Mouse (Mus musculus): ENCODE results near the gene Gnpnat1. TPM values are rescaled to one million over a fixed set of nuclear protein-coding genes. Genes with fewer than 3 reads are reported as not detected.

Gene Gnpnat1
- total RNA-seq, 2 experiments from 2014 or later: 12.3 to 12.7 TPM

DNA sequence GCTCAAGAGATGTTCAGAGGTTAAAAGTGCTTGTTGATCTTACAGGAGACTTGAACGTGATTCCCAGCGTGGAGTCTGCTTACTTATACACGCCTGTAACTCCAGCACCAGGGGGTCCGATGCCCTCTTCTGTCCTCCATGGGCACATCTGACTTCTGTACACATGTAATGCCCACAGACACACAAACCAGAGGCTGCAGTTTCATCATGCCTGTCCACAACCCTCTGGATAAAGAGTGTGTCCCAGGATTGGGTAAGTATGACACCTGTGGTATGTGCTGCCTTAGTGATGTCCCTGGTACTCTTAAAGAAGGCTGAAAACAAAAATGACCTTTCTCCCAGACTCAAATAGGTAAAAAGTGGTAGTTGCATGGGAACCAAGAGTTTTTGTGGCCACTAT is 14.6 kb upstream of the Gnpnat1 start:
- intact Hi-C loops (cut with DNase I): no loop called here
- no peak for DNase-seq (ENCODE audit: low spot score in 2 of 2)

DNA sequence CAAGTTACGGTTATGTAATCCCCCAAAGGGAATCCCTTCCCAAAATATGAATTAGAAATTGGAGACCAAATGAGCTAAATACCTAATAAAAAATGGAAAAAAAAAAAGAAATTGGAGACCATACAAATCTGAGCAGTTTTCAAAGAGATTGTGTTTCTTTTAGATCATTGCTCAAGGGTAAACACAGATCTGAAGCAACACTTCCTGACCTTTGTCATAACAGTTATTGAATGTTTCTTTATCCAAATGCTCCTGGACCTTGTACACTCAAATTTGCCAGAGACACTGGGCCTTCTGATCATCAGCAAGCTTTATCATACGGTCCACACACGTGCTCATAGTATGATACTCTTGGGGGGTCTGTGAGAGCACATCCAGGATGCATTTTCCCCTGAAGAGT is 13.8 kb upstream of the Gnpnat1 start:
- DNase-seq (ENCODE audit: low spot score in 2 of 2): no peak
- intact Hi-C loops (cut with DNase I): no loop called here

DNA sequence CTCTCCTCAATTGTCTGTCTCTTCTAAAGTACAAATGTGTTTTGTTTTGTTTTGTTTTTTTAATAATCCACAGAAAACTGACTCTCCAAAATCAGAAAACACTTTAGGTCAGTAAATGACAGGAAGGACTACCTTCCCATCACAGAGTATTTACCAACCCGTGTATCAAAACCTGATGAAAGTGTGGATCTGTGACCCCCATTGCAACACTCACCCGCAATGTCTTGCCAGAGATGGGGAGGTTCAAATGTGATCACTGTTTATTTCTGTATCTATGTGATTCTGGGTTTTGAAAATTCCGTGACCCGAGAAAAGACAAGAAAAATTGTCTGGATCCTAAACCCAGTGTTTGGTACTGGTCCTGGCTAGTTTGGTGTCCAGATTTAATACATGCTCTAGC is 11.6 kb upstream of the Gnpnat1 start:
- intact Hi-C loops (cut with DNase I): no loop called here
- DNase-seq (ENCODE audit: low spot score in 2 of 2): no peak

DNA sequence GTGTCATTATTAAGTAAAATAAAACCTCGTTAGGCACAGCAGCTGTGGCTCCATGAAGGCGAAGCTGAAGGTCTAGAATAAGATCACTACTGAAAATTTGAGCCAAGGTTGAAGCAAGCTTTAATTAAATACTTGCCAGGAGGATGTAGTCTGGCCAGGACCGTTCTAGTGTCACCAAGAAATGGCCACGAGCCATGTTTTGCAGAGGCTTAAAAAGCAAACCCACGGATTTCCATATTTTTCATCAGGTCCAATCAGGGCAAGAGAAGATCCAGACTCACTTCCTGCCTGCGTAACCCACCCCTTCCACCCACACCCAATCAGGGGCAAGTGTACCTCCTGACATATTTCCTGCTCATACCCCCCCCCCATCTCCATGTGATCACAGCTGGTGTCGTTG is 1.1 kb downstream of the Gnpnat1 start:
- DNase-seq (ENCODE audit: low spot score in 2 of 2): no peak
- intact Hi-C loops (cut with DNase I): no loop called here

DNA sequence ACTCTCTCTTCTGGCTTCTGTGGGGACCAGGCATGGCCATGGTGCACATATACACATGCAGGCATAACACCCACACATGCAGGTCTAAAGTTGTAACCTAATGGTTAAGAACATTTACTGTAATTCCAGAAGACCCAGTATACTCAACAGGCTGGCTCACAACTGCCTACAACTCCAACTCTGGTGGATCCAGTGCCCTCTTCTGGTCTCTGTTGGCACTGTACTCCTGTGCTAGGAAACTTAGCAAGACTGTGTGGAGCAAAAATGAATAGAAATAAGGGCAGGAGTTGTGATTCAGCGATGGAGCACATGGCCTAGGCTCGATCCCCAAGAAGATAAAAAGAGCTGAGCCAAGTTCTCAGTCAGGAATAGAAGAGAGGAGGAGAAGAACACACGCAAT is 4.9 kb downstream of the Gnpnat1 start:
- intact Hi-C loops (cut with DNase I): no loop called here
- no peak for DNase-seq (ENCODE audit: low spot score in 2 of 2)

DNA sequence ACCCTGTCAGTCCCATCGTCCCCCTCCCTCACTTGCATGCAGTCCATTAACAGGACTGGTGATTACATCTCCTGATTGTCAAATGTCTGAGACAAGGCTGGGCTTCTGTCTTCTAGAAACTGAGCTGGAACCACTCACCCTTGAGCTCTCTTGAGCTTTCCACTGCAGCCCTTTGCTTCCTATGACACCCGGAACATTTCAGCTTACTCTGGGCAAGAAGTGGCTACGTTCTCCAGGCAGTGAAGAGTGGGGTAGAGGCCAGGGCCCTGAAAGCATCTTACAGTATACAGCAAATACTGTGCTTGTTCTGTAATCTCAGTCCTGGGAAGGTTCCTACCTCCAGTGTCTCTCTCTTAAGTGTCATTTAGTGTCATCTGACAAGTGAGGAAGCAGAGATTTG is 15.5 kb downstream of the Gnpnat1 start:
- DNase-seq (ENCODE audit: low spot score in 2 of 2): no peak

DNA sequence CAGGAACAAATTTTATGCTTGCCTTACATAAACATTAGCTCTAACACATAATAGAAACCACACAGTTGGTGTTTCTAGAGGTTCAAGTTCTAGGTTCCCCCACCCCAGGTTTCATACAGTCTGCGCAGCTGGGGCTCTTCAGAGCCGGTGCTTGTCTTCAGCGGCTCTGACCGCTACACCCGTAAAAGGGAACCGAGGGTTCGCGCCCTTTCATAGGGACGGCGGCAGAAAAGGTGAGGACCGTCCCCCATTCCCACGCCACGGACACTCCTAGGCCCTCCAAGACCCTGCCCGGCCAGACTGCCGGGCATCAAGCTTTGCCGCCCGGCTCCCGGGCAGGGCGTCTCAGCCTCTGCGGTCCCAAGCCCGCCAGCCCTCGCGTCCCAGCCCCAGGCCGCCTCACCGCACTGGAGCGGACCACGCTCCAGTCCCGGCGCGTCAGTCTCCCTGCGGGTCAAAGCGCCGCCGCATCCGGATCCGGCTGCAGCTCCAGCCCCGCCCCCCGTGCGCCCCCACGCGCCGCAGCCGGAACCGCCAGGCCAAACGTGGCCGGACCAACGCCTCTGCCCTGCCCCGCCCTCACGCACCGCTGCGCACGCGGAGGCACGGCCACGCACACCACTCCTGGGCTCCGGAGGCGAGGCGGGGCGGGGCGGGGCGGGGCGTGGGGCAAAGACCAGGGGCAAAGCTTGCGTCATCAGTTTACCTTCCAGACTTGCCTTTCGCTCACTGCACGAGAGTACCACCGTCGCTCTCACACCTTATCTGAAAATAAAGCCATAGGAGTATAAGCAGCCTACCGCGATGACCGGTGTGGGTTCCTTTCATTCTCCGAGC is 16.1 kb downstream of the Gnpnat1 start:
- DNase-seq (ENCODE audit: low spot score in 2 of 2): peak; percentile 83 to 87
- intact Hi-C loops (cut with DNase I): no loop called here

More for the DNA sequence above, 15.5 kb downstream of the Gnpnat1 start:
- intact Hi-C loops (cut with DNase I): no loop called here

DNA sequence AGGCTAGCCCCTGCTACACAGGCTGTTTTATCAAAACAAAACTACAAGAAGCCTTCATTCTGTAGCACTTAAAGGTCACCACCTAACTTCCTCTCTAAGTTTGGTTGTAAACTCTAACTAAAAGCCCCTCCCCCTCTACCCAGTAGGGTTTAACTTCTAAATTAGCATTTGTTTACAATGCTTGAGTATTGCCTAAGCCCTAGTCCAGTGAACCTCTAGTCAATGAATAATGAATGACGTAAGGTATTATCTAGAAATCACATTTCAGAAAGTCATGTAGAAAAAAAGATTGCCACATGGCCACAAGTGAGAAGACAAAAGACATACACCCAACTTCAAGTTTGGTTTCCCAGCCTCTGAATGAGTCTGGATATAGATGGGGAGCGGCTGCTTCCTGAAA is 17.2 kb downstream of the Gnpnat1 start:
- intact Hi-C loops (cut with DNase I): no loop called here
- DNase-seq (ENCODE audit: low spot score in 2 of 2): no peak

DNA sequence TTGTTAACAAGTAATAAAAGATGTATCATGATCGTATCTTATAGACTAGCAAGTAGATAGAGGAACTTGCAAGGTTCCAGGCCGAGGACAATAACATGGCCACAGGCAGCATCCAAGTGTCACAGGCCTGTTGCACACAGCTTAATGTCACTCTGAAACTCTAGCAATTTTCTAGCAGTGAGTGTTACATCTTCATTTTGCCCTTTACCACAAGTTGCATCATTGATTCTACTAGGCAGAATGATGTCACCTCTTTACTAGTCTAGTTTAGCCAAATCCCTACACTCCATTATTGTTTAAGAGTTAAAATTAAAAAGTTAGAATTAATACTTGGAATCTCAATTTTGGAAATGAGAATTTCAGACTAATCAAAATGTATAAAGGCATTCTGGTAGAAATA is 19.1 kb downstream of the Gnpnat1 start:
- no peak for DNase-seq (ENCODE audit: low spot score in 2 of 2)
- intact Hi-C loops (cut with DNase I): no loop called here

DNA sequence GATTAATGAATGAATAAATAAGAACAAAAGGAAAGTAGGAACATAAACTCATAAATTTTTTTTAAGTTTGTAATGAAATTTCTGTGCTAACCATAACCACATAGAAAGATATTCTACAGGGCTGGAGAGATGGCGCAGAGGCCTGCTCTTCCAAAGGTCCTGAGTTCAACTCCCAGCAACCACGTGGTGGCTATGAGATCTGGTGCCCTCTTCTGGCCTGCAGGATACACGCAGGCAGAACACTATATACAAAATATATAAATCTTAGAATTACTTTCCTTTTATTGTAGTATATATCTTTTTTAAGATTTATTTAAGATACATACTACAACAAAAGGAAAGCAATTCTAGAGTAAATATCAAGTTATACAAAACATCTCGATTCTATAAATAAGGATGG is 21.8 kb downstream of the Gnpnat1 start:
- no peak for DNase-seq (ENCODE audit: low spot score in 2 of 2)
- intact Hi-C loops (cut with DNase I): loop anchor here (5.0 kb wide), 1 partner anchor 36 kb away; no protein-coding TSS in a partner anchor

DNA sequence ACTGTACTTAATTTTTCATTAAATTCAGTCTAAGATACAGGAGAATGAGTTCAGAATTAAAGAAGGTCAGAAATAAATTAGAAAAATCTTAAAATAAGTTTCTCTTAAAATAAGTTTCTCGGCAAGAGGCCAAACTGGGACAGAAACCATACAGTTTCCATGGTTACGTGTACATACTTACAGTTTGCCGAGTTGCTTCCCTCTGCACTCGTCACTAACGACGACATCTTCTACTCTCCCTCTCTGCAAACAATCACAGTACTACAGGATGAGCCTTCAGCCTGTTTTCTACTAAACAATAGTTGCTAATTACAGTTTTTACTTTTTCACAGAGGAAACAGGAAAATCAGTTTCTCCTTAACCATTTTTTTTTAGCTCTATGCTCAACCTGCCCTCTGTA is 24.0 kb downstream of the Gnpnat1 start:
- intact Hi-C loops (cut with DNase I): loop anchor here (5.0 kb wide), 1 partner anchor 33 kb away; no protein-coding TSS in a partner anchor
- DNase-seq (ENCODE audit: low spot score in 2 of 2): peak in 1 of 2 experiments; percentile 22

DNA sequence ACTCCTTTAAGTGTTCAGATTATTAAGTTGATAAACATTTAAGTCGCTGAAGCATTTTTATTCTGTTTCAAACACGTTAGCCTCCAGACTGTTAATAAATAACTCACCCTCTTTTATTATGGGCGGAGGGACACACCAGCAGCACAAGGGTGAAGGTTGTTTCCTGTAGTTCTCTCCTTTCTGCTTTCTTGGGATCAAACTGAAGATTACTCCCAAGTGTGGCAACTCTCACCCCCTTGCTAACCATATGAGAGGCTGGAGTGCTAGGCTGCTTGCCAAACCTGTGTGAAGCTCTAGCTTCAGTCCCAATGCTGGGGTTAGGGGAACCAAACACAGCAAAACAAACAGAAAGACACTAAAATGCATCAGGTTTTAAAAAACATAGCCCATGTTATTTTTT is 25.9 kb downstream of the Gnpnat1 start:
- intact Hi-C loops (cut with DNase I): no loop called here
- DNase-seq (ENCODE audit: low spot score in 2 of 2): no peak

DNA sequence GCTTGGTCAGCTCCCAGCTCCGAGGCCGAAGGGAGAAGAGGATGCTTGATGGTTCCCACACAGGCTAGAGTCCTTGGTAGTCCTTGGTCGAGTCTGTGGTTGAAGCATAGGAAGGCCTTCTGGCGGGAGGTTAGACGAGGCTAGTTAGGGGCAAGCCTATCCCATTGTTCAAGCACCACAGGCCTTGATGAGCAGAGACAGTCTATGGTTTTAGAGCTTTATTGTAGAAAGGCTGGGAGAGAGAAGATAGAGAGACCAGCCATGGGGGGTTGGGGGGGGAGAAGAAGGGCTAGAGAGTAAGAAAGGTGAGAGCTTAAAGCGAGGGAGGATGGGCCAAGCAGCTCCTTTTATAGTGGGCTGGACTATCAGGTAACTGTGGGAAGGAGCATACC is 39.5 kb downstream of the Gnpnat1 start:
- DNase-seq (ENCODE audit: low spot score in 2 of 2): no peak
- intact Hi-C loops (cut with DNase I): no loop called here

DNA sequence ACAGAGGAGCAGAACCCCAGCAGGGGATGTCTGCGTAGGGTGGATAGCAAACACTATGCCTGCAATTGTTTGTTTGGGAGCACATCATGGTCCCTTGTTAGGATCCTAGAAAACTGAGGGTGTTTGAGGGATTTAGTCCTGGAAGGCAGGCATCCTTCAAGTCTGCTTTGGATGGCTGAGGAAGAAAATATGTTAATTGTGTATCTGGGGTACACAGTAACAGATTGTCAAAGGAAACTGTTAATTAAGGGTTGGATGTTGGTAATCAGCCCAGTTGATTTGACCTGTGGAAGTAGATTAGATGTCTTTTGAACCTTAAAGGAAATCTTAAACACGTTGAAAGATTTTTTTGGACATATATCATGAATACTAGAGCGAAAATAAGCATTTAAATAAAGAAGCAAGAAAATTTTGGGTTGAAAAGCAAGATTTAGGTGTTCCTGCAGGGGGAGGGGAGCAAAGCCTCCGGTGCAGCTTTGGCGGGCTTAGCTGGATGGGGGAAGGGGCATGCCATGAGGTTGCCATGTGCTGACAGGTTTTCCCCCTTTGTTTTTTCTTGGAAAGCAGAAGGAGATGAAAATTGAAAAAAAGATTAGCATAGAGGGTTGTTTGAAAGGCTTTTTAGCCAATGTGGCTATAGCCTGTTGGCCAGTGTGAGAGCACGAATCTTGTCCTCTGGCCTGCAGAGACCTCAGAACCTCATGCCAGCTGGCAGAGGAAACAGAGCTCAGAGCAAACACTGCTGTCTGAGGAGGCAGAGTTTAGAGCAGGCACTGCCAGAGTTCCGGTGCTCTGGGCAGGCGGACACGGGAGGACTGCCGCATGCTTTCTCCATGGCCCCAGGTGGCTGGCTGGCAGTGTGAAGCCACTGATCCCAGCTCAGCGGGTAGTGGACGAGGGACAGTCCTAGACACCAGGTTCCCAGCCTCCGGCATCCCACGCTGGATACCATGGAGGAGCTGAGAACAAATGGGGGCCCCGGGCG is 40.2 kb downstream of the Gnpnat1 start:
- peak in 1 of 2 experiments; percentile 20 for DNase-seq (ENCODE audit: low spot score in 2 of 2)
- intact Hi-C loops (cut with DNase I): no loop called here

DNA sequence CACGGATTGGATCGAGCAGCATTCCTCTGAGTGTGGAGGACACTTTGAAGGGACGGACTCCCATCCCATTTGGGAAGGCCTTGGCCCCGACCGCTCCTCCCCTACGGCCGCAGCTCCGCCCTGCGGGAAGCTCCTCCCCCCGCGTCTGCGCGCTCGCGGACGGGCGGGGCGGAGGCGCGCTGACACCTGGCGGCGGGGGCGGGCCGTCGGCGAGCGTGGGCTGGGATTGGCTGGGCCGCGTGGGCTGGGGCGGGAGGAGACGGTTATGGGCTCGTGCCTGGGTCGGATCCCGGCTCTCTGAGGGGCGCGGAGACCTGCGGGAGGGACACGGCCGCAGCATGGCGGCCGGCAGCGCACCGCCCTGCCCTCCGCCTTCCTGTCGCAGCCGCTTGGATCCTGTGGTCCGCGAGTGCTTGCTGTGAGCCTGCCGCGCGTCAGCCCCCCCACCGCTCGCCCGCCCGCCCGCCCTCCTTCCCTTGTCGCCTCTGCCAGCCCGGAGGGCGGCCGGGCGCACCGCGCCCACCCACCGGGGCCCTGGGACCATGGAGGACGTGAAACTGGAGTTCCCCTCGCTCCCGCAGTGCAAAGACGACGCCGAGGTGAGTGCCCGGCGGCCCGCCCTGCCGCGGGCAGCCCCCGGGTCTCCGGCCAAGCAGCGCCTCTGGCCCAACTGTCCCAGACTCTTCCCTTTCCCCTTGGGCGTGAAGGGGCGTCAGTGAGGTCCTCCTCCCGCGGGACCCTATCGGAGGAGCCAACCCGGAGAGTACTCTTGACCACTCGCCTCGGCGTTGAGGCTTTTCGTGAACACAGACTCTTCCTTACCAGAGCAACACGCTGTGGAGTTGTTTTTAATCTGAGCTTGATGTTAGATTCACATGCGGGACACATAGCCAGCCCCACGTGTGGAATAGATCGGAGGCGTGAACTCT is 53.5 kb downstream of the Gnpnat1 start, which contains the start of gene Styx:
Gene Styx, plus strand, starts transcription at position 163 of the 929 bp plus-strand sequence.
- peak; percentile 86 to 91 for DNase-seq (ENCODE audit: low spot score in 2 of 2)
- intact Hi-C loops (cut with DNase I): no loop called here

DNA sequence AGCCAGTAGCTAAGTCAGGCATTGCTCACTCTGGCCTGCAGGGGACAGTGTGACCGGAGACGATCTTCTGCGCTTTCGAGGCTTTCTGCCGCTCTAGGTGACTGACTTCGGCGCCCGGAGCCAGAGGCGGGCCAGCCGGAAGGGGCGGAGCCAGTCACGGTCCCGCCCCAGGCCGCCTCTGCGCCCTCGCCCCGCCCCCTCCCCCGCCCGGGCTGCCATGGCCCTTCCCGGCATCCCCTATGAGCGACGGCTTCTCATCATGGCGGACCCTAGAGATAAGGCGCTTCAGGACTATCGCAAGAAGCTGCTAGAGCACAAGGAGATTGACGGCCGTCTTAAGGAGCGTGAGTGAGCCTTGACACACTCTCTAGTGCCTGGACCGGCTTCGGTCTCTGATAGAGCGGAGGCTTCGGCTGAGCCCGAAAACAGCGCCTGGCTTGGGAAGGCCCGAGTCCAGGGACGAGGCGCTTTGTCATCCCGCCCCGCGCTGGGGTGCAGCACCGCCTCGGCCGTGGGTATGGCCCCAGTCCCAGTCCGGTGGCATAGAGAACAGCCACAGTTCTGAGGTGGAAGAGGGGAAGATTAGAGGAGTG is 75.0 kb downstream of the Gnpnat1 start, which contains the start of gene Psmc6:
Gene Psmc6, plus strand, starts transcription at position 200 of the 593 bp plus-strand sequence.
- peak; percentile 91 to 95 for DNase-seq (ENCODE audit: low spot score in 2 of 2)
- intact Hi-C loops (cut with DNase I): no loop called here

DNA sequence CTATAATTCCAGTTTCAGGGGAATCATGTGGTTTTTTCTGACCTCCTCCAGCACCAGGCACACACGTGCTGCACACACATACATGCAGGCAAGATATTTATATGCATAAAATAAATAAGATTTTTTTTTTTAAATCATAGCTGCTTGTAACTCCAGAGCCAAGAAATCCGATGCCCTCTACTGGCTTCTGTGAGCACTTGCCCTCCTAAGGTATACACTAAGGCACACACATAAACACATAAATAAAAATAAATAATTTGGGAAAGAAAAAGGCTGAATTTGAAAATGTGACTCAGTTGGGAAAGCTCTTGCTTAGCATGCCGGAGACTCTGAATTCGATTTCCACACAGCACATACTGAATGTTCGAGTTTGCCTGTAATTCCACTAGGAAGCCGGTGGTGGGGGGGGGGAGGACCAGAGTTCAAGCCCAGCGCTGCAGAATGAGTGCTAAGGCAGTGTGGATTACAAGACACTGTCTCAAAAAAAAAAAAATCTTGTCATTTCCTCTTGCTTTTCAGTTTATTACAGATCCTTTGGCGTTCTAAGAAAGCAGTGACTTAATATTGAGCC is 75.6 kb downstream of the Gnpnat1 start:
- DNase-seq (ENCODE audit: low spot score in 2 of 2): no peak
- intact Hi-C loops (cut with DNase I): no loop called here

DNA sequence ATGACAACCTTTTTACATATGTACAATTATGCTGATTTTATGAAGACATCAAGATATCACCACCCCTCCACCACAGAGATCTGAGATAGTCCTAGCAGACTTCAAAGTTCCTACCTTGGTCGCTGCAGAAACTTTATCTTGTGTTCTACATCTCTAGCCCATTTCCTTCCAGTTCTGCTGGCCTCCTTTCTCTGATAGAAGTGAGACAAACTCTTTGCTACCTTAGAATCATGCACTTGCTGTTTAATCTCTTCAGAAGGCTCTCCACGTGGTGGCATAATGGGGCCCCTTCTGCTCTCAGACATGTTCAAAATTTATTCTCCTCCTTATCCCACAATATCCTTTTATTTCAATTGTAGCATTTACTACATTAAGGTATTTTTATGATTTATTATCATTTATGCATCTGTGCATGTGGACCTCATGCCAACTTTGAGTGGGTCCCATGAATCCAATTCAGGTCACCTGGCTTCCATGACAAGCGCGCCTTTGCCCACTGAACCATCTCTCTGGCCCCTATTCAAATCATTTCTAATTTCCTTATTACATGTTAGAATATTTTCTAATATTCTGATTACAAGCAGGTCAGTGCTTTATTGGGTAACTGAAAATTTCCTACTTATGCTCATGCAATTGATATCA is 76.5 kb downstream of the Gnpnat1 start:
- DNase-seq (ENCODE audit: low spot score in 2 of 2): no peak
- intact Hi-C loops (cut with DNase I): no loop called here

Data from left cerebral cortex, postnatal 14 days (tissue).